Mouse (Mus musculus) gastrocnemius, adult 2 months (tissue): ENCODE data around the gene Acad8. TPM values are rescaled to one million over a fixed set of nuclear protein-coding genes. Genes with fewer than 3 reads are reported as not detected.

ENCODE experiments used
- DNase-seq: peaks from one replicate; pipeline ENCODE4 v3.0.0; 2022
- H3K27ac ChIP-seq: fragments of 200-600 bp; 2 replicates; pipeline ENCODE4 v1.8.1; 2022; ENCODE audit warnings: mild to moderate bottlenecking
- H3K4me3 ChIP-seq: fragments of 200-600 bp; 2 replicates; pipeline ENCODE4 v1.8.1; 2022; ENCODE audit warnings: mild to moderate bottlenecking, moderate library complexity
- CTCF ChIP-seq: fragments of 200-600 bp; IDR thresholded peaks from 2 replicates; pipeline ENCODE4 v1.8.1; 2022; ENCODE audit warnings: antibody characterized with exemption, mild to moderate bottlenecking, moderate library complexity
- intact Hi-C: fragments of 180-260 bp; cut with DNase I; formaldehyde crosslinking; loops from one replicate; pipeline ENCODE4 v1.15.1; 2025
- total RNA-seq, 2 experiments: library from RNA; stranded (reverse); gene quantifications; 2 replicates each; pipeline ENCODE4 v1.2.3; 2021

Gene Acad8
- total RNA-seq, 2 experiments from 2014 or later: 31.7 to 37.1 TPM

DNA sequence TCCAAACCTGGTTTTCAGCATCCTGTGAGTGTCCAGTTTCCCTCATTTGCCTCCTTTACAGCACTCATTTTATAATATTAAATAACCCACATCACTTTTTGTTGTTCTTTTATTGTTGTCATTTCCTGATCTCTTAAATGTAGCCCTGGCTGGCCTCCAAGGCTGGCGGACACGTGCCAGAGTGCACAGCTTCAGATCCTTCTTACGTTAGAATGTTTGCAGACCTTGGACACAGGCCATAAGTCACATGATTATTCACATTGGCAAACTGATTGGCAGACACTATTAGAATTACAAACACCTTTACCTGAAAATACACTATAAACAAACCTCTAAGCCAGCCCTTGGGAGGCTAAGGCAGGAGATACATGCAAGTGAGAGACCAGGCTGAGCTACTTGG, 75.2 kb downstream of the Acad8 start:
- H3K27ac ChIP-seq: no peak overlapping the region
- intact Hi-C loops: no loop called here
- no peak for DNase-seq
- no peak overlapping the region for H3K4me3 ChIP-seq
- no peak for TF ChIP-seq CTCF

Other genes with a start within 250 kb of the Acad8 start
- 1 to 10 TPM; 5.9 to 6.8 TPM for gene Glb1l2, start 193.1 kb downstream of the Acad8 start, total RNA-seq
- not detected for gene Glb1l3, start 138.7 kb downstream of the Acad8 start, total RNA-seq
- gene Gm1110, start 76.5 kb downstream of the Acad8 start, total RNA-seq: not detected
- 10 to 100 TPM; 18.7 to 24.8 TPM for gene Thyn1, start 144 bp upstream of the Acad8 start, total RNA-seq
- gene Vps26b, start 30.5 kb upstream of the Acad8 start, total RNA-seq: 10 to 100 TPM; 26.2 to 26.9 TPM
- gene Ncapd3, start 30.6 kb upstream of the Acad8 start, total RNA-seq: 1 to 10 TPM; 6.2 to 7.3 TPM
- gene Jam3, start 155.9 kb upstream of the Acad8 start, total RNA-seq: 10 to 100 TPM in 1 of 2 experiments, 1 to 10 TPM in 1; 5.5 to 11.4 TPM